Mouse (Mus musculus): ENCODE data around the gene Micall2.

GRCm38 (mm10) chr5:139738592-139739315 lies 2.6 kb upstream of the Micall2 start:
- TF ChIP-seq CTCF (IDR thresholded peaks at IDR 0.05; ENCODE audit: low read depth) (0 out of 2 replicates have a peak, but pooled peaks have one; percentile 26), EP300 (optimal IDR thresholded peaks at IDR 0.05) (no peak)

All from stomach, postnatal 0 days (tissue).